Mouse (Mus musculus): ENCODE measurements around the gene Zfp784.

DNA sequence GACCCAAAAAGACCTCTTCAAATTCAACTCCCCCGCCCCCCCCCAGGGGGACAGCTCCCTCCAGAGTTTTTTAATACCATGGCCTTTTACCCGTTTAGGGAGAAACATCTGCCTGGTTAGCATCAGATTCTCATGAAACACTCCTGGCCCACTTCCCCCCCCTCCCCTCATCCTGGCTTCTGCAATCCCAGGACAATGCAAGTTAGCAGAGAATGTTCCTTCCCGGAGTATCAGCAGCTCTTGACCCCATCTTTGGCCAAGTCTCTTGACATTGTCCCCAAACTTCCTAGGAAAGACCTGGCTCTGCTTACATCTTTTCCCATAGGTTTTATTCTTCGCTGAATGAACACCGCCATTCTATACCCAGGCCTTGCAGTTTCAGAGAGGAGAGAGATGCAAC lies 17.0 kb downstream of the Zfp784 start:
- TF ChIP-seq POLR2A (IDR thresholded peaks at IDR 0.05; ENCODE audit: insufficient read length, low read depth) (no peak), TCF12 (IDR thresholded peaks at IDR 0.05; ENCODE audit: insufficient read depth, poor library complexity, severe bottlenecking) (no peak), USF1 (IDR thresholded peaks at IDR 0.05; ENCODE audit: low read depth) (no peak), MAX (IDR thresholded peaks at IDR 0.05; ENCODE audit: low read depth) (no peak)

Data from myocyte (in vitro differentiated cells).